Mouse (Mus musculus): ENCODE data around the gene Prss46. TPM values are rescaled to one million over a fixed set of nuclear protein-coding genes. Genes with fewer than 3 reads are reported as not detected.

Prss46 gene
- polyA plus RNA-seq, 1 experiment from 2014 or later, result not detected

Other genes starting within 250 kb of the Prss46 start
- gene Nradd, start 220.1 kb upstream of the Prss46 start, polyA plus RNA-seq (2015; fragmentation: Nextera tagmentation; extraction: Ambion mirVana), result 28.5 and 30.5 TPM in 2 replicates
- gene Nbeal2, start 190.3 kb upstream of the Prss46 start, polyA plus RNA-seq (2015; fragmentation: Nextera tagmentation; extraction: Ambion mirVana), result 6.2 and 6.9 TPM in 2 replicates
- 146 and 160 TPM in 2 replicates for gene Ccdc12, start 188.0 kb upstream of the Prss46 start, polyA plus RNA-seq (2015; fragmentation: Nextera tagmentation; extraction: Ambion mirVana)
- 2.6 and 2.7 TPM in 2 replicates for gene Myl3, start 102.6 kb upstream of the Prss46 start, polyA plus RNA-seq (2015; fragmentation: Nextera tagmentation; extraction: Ambion mirVana)
- gene Pth1r, start 97.4 kb upstream of the Prss46 start, polyA plus RNA-seq (2015; fragmentation: Nextera tagmentation; extraction: Ambion mirVana), result 23.9 and 24.3 TPM in 2 replicates
- gene Prss42, start 46.3 kb upstream of the Prss46 start, polyA plus RNA-seq (2015; fragmentation: Nextera tagmentation; extraction: Ambion mirVana), result not detected in 2 replicates
- gene Prss44, start 30.5 kb upstream of the Prss46 start, polyA plus RNA-seq (2015; fragmentation: Nextera tagmentation; extraction: Ambion mirVana), result not detected in 2 replicates
- not detected in 2 replicates for gene Prss43, start 17.8 kb upstream of the Prss46 start, polyA plus RNA-seq (2015; fragmentation: Nextera tagmentation; extraction: Ambion mirVana)
- gene Prss45, start 9.9 kb upstream of the Prss46 start, polyA plus RNA-seq (2015; fragmentation: Nextera tagmentation; extraction: Ambion mirVana), result not detected in 2 replicates
- gene Prss50, start 13.5 kb downstream of the Prss46 start, polyA plus RNA-seq (2015; fragmentation: Nextera tagmentation; extraction: Ambion mirVana), result 0.98 and 1.5 TPM in 2 replicates
- 6.0 and 7.2 TPM in 2 replicates for gene Als2cl, start 35.4 kb downstream of the Prss46 start, polyA plus RNA-seq (2015; fragmentation: Nextera tagmentation; extraction: Ambion mirVana)
- 1.8 TPM in 2 replicates for gene Tmie, start 35.6 kb downstream of the Prss46 start, polyA plus RNA-seq (2015; fragmentation: Nextera tagmentation; extraction: Ambion mirVana)
- not detected in 2 replicates for gene Fam240a, start 72.4 kb downstream of the Prss46 start, polyA plus RNA-seq (2015; fragmentation: Nextera tagmentation; extraction: Ambion mirVana)
- not detected in 2 replicates for gene Tdgf1, start 101.7 kb downstream of the Prss46 start, polyA plus RNA-seq (2015; fragmentation: Nextera tagmentation; extraction: Ambion mirVana)
- 0.18 TPM in 1 of 2 replicates, not detected in the other for gene Lrrc2, start 107.0 kb downstream of the Prss46 start, polyA plus RNA-seq (2015; fragmentation: Nextera tagmentation; extraction: Ambion mirVana)
- 0.45 and 1.1 TPM in 2 replicates for gene Rtp3, start 146.1 kb downstream of the Prss46 start, polyA plus RNA-seq (2015; fragmentation: Nextera tagmentation; extraction: Ambion mirVana)
- 22.6 and 32.0 TPM in 2 replicates for gene Ltf, start 174.8 kb downstream of the Prss46 start, polyA plus RNA-seq (2015; fragmentation: Nextera tagmentation; extraction: Ambion mirVana)
- 2.5 TPM in 2 replicates for gene Ccrl2, start 213.0 kb downstream of the Prss46 start, polyA plus RNA-seq (2015; fragmentation: Nextera tagmentation; extraction: Ambion mirVana)

All from stomach, embryonic 15.5 days (tissue).